Comparison of ENCODE assay signal across 16 mouse cellular contexts in the genomic region with DNA sequence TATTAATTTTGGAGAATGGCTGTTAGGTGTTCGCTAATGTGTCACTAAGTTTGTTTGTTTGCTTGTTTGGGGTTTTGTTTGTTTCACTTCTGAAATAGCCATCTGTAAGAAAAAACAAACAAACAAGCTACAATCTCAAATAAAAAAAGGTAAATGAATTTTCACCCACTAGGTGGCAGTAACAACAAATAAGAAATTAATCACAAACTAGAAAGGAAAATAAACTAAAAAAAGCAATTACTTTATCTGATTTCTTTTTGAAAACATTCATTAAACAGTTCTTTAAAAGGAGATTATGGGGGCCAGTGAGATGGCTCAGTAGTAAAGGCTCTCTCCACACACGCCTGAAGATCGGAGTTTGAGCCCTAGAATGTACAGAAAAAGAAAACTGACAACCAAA.
A peak's percentile ranks its signal among the peaks of the same experiment; 100 is the strongest.
DNase-seq lines count a peak whose midpoint lies in the region; ATAC-seq and TF ChIP-seq lines count a peak whose summit lies in the region.
"Had no signal": no experiment of that assay in that cellular context is flagged by ENCODE, and none has a peak within 500 bp of the region (broad histone marks: within the 10 kb centered on the region; RNA-seq: fewer than 3 reads in every experiment).

No protein-coding gene starts in this region.

- DNase-seq in cerebellum, adult 9-10 months, result peak; percentile 50
- no peak for DNase-seq in cerebellum, adult 11 months
- DNase-seq in hindbrain, embryonic 11.5 days (ENCODE audit: low spot score), result peak; percentile 18
- DNase-seq in lung, embryonic 14.5 days, result peak; percentile 60
- DNase-seq in lung, postnatal 4 days, result no peak
- DNase-seq in induced T-regulatory cell, adult 2 months (ENCODE audit: low read depth), result peak; percentile 2
- no peak for DNase-seq in frontal cortex, adult 2 months (ENCODE audit: extremely low spot score in 1 of 2, low spot score in 1 of 2)
- DNase-seq: cerebellum, adult 11-12 months; gastrocnemius, postnatal 10 days; kidney, adult 8-10 months; liver, embryonic 13.5 days; lung, postnatal 10 days; thymus, postnatal 25 days had no signal

- TF ChIP-seq CTCF in lung, embryonic 14.5 days (IDR thresholded peaks at IDR 0.05; ENCODE audit: low read depth), result peak; percentile 25; the same call in 1 of the 2 replicates

- no peak overlapping the region for H3K27ac ChIP-seq in hindbrain, embryonic 11.5 days (ENCODE audit: low read depth, low read length)
- H3K27ac ChIP-seq in hindbrain, embryonic 16.5 days (ENCODE audit: low read depth, low read length), result no peak overlapping the region
- H3K27ac ChIP-seq in lung, embryonic 14.5 days (ENCODE audit: low read depth), result no peak overlapping the region
- H3K27ac ChIP-seq: liver, embryonic 13.5 days had no signal

- 86% methylated on average over 3 of the region's 3 CpGs for WGBS in hindbrain, embryonic 11.5 days
- 83% methylated on average over 3 of the region's 3 CpGs for WGBS in hindbrain, embryonic 16.5 days
- WGBS in lung, embryonic 14.5 days, result 63% methylated on average over 3 of the region's 3 CpGs

- H3K27me3 ChIP-seq in hindbrain, embryonic 11.5 days (ENCODE audit: control insufficient read depth, insufficient read depth, low read length), result no peaks in the 10 kb centered on the region
- no peaks in the 10 kb centered on the region for H3K27me3 ChIP-seq in hindbrain, embryonic 16.5 days (replicated peaks; ENCODE audit: control insufficient read depth, insufficient read depth, low read length)
- H3K27me3 ChIP-seq in lung, embryonic 14.5 days (ENCODE audit: insufficient read depth, low read length), result no peaks in the 10 kb centered on the region
- H3K27me3 ChIP-seq: liver, embryonic 13.5 days had no signal

- no peak overlapping the region for H3K4me2 ChIP-seq in hindbrain, embryonic 11.5 days (replicated peaks; ENCODE audit: low read depth, low read length)
- H3K4me2 ChIP-seq in hindbrain, embryonic 16.5 days (ENCODE audit: low read length), result no peak overlapping the region
- no peak overlapping the region for H3K4me2 ChIP-seq in lung, embryonic 14.5 days
- H3K4me2 ChIP-seq: heart, embryonic 11.5 days; liver, embryonic 13.5 days; midbrain, embryonic 11.5 days had no signal

- H3K9ac ChIP-seq in hindbrain, embryonic 11.5 days (ENCODE audit: low read depth, low read length), result no peak overlapping the region
- H3K9ac ChIP-seq in hindbrain, embryonic 16.5 days (ENCODE audit: low read depth, low read length), result no peak overlapping the region
- no peak overlapping the region for H3K9ac ChIP-seq in lung, embryonic 14.5 days
- H3K9ac ChIP-seq: liver, embryonic 13.5 days had no signal

- no peaks in the 10 kb centered on the region for H3K9me3 ChIP-seq in hindbrain, embryonic 11.5 days (ENCODE audit: control insufficient read depth, low read length)
- H3K9me3 ChIP-seq in hindbrain, embryonic 16.5 days (ENCODE audit: control insufficient read depth, low read length), result no peaks in the 10 kb centered on the region
- H3K9me3 ChIP-seq in lung, embryonic 14.5 days (ENCODE audit: low read depth, low read length), result no peaks in the 10 kb centered on the region
- H3K9me3 ChIP-seq: liver, embryonic 13.5 days had no signal

- no peak for ATAC-seq in hindbrain, embryonic 11.5 days (ENCODE audit: low FRiP score)
- ATAC-seq in hindbrain, embryonic 16.5 days, result no peak
- ATAC-seq in lung, embryonic 14.5 days (ENCODE audit: insufficient read depth), result no peak

- no peaks in the 10 kb centered on the region for H3K36me3 ChIP-seq in hindbrain, embryonic 11.5 days (ENCODE audit: control insufficient read depth, insufficient read depth, low read length)
- no peaks in the 10 kb centered on the region for H3K36me3 ChIP-seq in hindbrain, embryonic 16.5 days (ENCODE audit: control insufficient read depth, insufficient read depth, low read length)
- no peaks in the 10 kb centered on the region for H3K36me3 ChIP-seq in lung, embryonic 14.5 days (ENCODE audit: insufficient read depth)
- H3K36me3 ChIP-seq: liver, embryonic 13.5 days had no signal

- H3K4me3 ChIP-seq in hindbrain, embryonic 11.5 days (ENCODE audit: low read depth, low read length), result no peak overlapping the region
- no peak overlapping the region for H3K4me3 ChIP-seq in hindbrain, embryonic 16.5 days (ENCODE audit: low read length)
- no peak overlapping the region for H3K4me3 ChIP-seq in lung, embryonic 14.5 days (ENCODE audit: low read depth, low read length)
- H3K4me3 ChIP-seq: liver, embryonic 13.5 days had no signal

- no peaks in the 10 kb centered on the region for H3K4me1 ChIP-seq in hindbrain, embryonic 11.5 days (replicated peaks; ENCODE audit: control insufficient read depth, insufficient read depth, low read length)
- no peaks in the 10 kb centered on the region for H3K4me1 ChIP-seq in hindbrain, embryonic 16.5 days (ENCODE audit: control insufficient read depth, insufficient read depth, low read depth, low read length)
- no peaks in the 10 kb centered on the region for H3K4me1 ChIP-seq in lung, embryonic 14.5 days (ENCODE audit: insufficient read depth)
- H3K4me1 ChIP-seq: liver, embryonic 13.5 days had no signal

Comparison
In these comparisons a context has a peak if more than half of its experiments do, and no peak if none do; other contexts are left out.
1. DNase-seq: peak in cerebellum, adult 9-10 months (single experiment), hindbrain, embryonic 11.5 days (single experiment), lung, embryonic 14.5 days (single experiment) and induced T-regulatory cell, adult 2 months (single experiment); none in cerebellum, adult 11 months (single experiment), lung, postnatal 4 days (0 of 2) and frontal cortex, adult 2 months (0 of 2).